Mouse (Mus musculus): ENCODE data around the gene Pcp4l1.

Gene Pcp4l1

DNA sequence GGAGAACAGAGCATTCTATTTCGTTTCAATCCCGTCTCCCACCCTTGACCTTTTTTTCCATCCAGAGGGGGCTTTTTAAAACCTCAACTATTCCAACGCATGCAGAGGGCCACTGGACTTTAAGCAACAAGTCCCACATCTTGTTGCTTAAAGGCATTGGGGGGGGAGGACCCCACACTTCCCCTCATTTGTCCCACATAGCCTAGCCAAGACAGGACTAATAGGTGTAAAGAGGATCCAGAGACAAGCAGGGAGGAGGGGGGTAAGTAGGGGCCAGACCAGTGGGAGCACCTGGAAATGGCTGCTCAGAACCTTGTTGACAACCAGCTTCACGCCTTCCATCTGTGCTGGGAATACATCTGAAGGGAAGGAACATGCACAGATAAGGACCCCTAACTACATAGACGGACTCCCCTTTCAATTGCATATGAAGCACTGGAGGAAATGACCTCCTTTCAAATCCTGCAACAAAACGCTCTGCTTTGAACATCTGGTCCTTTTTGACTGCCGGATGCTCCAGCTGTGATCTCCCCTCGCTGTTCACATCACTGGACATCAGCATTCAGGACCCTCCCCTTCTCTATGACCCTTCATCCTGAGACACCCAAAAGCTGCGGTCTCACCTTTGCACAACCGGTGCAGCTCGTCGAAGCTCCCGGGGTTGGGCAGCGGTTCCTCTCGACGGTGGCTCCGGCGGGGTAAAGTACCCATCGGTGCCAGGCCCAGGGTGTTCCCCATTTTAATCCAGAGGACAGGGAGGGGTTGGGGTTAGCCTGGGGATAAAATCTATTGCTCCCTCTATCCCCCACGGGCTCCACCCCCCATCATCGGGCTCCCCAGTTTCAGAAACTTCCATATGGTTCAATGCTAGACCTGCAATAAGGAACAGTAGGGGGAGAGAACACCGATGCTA is 25.5 kb upstream of the Pcp4l1 start:
- in situ Hi-C loops (cut with MboI, MseI), result loop anchor here (5.0 kb wide), 1 partner anchor 104 kb away; no protein-coding TSS in a partner anchor

DNA sequence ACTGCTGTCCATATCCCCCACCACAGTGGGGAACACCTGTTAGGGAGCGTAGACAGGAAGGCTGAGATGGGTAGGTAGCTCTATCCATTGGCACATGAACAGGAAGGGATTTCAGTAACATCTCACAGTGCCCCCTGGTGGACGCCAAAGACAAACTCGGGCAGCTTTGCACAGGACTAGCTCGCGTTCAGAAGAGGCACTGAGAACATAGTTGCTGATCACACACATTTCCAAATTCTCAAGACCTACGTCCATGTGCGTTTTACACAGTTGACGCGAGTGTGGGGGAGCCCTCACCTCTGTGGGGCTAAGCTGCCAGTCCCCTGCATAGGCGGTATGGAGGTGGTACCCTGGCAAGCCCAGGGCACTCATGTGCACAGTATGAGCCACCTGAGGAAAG is 24.8 kb upstream of the Pcp4l1 start:
- in situ Hi-C loops (cut with MboI, MseI), result loop anchor here (5.0 kb wide), 1 partner anchor 104 kb away; no protein-coding TSS in a partner anchor

DNA sequence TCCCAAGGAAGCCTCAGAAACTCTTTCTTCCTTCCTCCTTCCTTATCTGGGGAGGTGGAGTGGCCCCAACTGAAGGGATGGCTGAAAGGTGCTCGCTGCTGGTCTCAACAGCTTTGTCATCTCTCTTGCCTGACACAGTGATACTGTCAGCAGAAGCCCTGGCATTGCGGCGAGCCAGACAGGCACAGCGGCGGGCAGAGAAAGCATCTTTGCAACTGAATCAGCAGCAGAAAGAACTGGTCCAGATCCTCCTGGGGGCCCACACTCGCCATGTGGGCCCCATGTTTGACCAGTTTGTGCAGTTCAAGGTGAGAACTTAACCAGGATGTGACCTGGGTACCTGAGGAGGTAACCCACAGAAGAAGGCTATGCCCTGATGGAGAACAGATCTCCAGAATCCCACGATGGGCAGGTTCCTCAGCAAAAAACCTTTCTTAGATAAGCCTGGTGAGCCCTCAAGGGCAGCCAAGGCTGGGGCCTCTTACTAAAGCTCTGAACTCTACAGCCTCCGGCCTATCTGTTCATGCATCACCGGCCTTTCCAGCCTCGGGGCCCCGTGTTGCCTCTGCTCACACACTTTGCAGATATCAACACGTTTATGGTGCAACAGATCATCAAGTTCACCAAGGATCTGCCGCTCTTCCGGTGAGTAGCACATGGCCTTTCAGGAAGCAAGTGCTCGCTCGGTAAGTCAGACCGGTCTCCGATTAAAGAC is 20.3 kb upstream of the Pcp4l1 start:
- in situ Hi-C loops (cut with MboI, MseI), result loop anchor here (5.0 kb wide), 1 partner anchor 79 kb away; no protein-coding TSS in a partner anchor

- in situ Hi-C loops (cut with MboI, MseI), result no loop called here
Measured at GRCm38 (mm10) chr1:171213801-171214496, 17.9 kb upstream of the Pcp4l1 start, which contains the start of gene Nr1i3. Nr1i3 (plus strand) TSS chr1:171213970.

DNA sequence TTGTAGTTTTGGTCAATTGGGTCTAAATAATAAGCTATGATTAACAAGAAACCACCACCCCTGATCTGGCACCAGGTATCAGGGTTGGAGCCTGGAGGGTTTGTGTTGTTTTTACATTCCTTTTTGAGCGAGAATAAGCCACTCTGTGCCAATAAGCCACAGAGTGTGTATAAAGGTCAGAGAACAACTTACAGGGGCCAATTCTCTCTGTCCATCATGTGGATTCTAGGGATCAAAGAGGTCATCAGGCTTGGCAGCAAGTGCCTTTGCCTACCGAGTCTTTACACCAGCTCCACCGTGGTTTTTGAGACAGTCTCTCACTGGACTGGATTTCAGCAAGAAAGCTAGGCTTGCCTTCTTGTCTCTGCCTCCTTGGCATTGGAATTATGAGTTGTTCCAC is 16.8 kb upstream of the Pcp4l1 start:
- in situ Hi-C loops (cut with MboI, MseI), result no loop called here

DNA sequence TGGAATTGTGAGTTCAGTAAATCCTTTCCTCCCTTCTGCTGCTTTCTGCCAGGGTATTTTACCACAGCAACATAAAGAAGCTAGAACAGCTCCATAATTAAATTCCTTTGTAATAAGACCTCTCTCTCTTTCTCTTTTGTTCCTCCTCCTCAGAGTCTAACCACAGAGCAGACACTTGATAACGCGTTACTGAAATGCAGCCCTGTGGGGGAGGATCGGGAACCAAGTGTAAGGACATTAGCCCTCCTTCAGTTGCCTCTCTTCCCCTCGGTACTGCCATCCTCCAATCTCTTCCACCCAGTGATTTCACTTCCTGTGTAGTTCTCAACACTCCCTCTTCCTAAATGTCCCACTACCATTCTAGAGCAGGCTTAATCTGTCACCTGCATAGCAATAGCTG is 13.3 kb upstream of the Pcp4l1 start:
- in situ Hi-C loops (cut with MboI, MseI), result no loop called here

DNA sequence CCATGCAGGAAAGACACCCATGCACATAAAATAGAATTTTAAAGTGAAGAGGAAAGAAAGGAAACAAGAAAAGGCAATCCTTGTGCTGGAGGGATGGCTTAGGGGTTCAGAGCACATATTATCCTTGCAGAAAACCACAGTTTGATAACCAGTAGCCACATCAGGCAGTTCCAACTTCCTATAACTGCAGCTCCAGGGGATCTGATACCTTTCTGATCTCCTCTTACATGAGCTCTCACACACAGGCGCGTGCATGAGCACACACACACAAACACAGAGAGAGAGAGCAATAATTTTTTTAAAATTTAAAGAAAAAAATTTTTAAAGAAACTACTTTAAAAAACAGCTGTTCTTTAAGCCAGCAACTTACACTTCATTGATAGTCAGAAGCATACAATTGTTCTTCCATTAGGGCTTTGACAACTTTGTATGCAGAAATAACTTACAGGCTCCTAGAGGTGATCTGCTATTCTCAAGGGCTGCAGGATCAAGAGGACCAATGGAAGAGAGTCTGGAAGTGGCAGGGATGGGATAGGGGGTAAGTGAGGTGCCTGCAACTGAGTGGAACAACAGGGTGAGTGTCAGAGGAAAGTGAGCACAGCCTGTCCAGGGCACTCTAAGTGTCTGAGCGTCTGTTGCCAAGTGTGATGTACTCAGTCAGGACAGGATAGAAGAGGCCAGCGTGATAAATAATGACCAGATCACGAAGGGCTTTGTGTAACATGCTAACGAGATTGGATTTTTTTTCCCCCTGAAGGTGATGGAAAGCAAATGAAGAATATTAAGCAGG is 9.8 kb upstream of the Pcp4l1 start:
- in situ Hi-C loops (cut with MboI, MseI), result no loop called here

GRCm38 (mm10) chr1:171204249-171204644 is 8.2 kb upstream of the Pcp4l1 start:
- in situ Hi-C loops (cut with MboI, MseI), result no loop called here

- in situ Hi-C loops (cut with MboI, MseI), result no loop called here
Measured at GRCm38 (mm10) chr1:171203471-171204248, 7.6 kb upstream of the Pcp4l1 start.

DNA sequence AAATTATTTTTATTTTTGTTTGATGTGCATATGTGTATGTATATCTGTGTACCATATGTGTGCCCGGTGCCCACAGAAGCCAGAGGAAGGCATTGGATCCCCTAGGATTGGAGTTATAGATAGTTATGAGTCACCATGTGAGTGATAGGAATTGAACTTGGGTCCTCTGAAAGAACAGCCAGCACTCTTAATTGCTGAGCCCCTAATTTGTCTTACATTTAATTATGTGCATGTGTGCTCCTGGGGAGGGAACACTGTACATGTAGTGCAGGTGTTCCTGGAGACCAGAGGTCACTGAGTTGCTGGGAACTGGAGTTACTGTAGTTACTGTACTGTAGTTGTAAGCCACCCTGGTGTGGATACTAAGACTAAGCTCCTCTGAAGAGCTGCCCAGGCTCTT is 4.7 kb upstream of the Pcp4l1 start:
- in situ Hi-C loops (cut with MboI, MseI), result no loop called here

- in situ Hi-C loops (cut with MboI, MseI), result no loop called here
Measured at GRCm38 (mm10) chr1:171199532-171199931, 3.5 kb upstream of the Pcp4l1 start.

DNA sequence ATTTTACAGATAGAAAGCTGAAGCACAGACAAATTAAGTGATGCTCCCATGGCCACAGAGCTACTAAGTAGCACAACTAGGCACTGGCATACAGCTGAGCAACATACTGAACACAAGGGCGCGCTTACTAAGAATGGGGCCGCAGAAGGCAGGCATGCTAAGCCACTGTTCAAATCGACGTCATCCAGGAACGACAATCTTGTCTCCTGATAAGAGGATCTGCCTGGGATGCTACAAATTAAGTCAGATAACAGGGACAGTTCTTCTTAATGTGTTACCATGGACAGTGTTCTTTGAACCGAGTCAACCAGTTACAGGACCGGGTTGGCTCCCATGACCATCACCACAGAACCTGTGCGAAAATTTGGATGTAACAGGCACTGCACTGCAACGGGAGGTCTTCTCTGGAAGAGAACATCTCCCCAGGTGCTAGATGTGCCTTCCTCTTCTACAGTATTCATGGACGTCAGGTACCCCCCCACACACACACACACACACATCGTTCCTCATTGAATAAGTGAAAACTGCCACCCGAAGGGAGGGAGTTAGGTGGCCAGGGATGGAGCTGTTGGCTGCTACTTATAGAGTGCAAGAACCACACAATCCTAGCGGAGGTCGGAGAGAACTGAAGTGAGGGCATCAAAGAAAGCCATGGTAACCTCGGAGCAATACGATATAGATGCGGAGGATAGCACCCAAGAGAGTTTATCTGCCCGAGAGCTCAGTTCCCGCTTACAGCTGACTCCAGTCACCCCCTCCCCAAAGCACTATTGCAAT is 834 bp downstream of the Pcp4l1 start:
- in situ Hi-C loops (cut with MboI, MseI), result no loop called here

DNA sequence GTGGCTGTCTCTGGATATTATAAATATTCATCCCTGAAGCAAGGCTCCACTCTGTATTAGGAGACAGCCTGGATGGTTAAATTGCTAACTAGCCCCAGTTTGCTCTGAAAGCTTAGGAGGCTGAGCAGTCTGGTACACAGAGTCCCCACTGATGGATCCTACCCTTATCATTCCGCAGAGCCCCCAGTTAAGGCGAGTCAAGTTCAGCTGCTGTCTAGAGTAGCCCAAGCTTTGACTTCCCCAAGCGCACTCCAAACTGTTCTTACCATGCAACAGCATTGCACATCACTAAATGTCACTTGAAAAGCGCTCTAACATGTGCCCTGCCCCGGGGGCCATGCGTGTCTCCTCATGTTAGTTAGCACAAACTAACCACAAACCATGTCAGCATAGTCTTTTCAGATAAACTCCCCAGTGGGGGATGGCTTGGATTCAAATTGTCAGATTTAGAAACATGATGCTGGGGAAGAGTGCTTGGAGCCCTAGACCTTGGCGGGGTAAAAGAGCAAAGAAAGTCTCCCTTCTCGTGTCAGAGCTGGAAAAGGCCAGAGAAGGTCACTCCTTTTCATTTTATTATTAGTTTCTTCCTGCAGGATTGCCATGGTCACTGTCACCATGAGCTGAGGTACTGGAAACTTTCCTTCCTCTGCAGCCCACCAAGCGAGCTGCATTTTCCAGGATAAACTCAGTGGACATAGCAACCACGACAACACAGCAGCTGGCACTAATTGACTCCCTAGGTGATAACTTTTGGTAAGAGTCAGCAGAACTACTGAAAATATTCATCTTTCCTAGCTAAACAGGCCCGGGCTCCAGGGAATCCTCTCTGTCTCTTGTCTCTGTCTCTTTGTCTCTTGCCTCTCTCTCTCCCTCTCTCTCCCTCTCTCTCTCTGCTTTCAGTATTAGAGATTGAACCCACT is 1.9 kb downstream of the Pcp4l1 start:
- in situ Hi-C loops (cut with MboI, MseI), result no loop called here

DNA sequence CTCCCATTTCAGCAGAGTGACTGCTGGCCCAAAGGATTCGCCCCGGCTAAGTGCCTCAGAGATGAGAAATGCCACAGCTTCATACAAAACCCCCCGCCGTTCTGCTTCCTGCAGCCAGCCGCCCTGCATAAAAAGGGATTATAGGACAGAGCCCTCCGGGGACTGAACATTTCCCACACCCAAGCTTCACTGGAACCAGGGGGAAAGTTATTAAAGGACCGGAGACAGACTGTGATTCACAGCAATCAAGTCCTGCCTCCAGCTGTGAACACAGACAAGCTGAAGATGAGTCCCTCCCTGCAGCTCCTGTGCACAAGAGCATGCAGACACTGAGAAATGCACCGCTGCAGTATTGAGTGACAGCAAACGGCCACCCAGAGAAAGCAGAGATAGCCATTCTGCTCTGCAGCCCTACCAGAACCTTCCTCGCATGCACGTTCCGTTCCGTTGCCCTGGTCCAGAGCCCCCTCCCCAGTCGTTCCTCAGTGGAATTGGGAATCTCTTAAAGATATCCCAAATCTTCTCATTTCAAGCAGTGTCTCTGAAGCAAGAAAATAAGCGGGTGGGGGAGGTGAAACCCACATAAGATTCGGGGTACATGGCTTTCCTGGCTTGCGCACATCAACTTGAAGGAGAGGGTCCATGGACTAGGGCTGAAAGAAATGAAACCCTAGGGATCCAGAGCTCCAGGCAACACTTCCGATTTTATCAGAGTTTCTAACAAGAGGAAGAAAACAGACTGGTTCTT is 2.8 kb downstream of the Pcp4l1 start:
- in situ Hi-C loops (cut with MboI, MseI), result no loop called here

- in situ Hi-C loops (cut with MboI, MseI), result no loop called here
Measured at GRCm38 (mm10) chr1:171192283-171192682, 3.8 kb downstream of the Pcp4l1 start.

GRCm38 (mm10) chr1:171190832-171191231 is 5.2 kb downstream of the Pcp4l1 start:
- in situ Hi-C loops (cut with MboI, MseI), result no loop called here

GRCm38 (mm10) chr1:171189476-171190114 is 6.5 kb downstream of the Pcp4l1 start:
- in situ Hi-C loops (cut with MboI, MseI), result no loop called here

All from T-helper 2 cell (primary cell).